Mouse (Mus musculus): ENCODE data around the gene Tpx2.

GRCm38 (mm10) chr2:152884101-152884645 is 36.4 kb downstream of the Tpx2 start:
- no peak for TF ChIP-seq FLI1 (IDR thresholded peaks at IDR 0.05; ENCODE audit: low read length)
- no peak for TF ChIP-seq GATA1 (IDR thresholded peaks at IDR 0.05; ENCODE audit: borderline replicate concordance, low read length)

All from megakaryocyte, embryonic 14.5 days (primary cell).